Mouse (Mus musculus): ENCODE measurements around the gene Ccdc30. TPM values are rescaled to one million over a fixed set of nuclear protein-coding genes. Genes with fewer than 3 reads are reported as not detected.

Ccdc30 gene
- polyA plus RNA-seq, 1 experiment from 2014 or later, result 1.4 TPM

- Histone ChIP-seq H3K9ac (ENCODE audit: low read length) (no peak overlapping the region), H3K36me3 (ENCODE audit: control insufficient read depth, insufficient read depth, low read length) (no peaks in the 10 kb centered on the region), H3K4me3 (ENCODE audit: low read depth, low read length) (no peak overlapping the region), H3K4me2 (replicated peaks; ENCODE audit: low read depth) (no peak overlapping the region), H3K4me1 (replicated peaks; ENCODE audit: control insufficient read depth, insufficient read depth) (no peaks in the 10 kb centered on the region), H3K27ac (replicated peaks) (no peak overlapping the region), H3K9me3 (ENCODE audit: control insufficient read depth, low read length) (no peaks in the 10 kb centered on the region), H3K27me3 (ENCODE audit: control insufficient read depth, insufficient read depth, low read length) (no peaks in the 10 kb centered on the region)
- 60% methylated on average over 5 of the region's 5 CpGs for WGBS
- ATAC-seq (ENCODE audit: low FRiP score, low TSS enrichment) (no peak), DNase-seq (ENCODE audit: low spot score) (peak; percentile 20)
- no peak for TF ChIP-seq EP300 (optimal IDR thresholded peaks at IDR 0.05)
- peak; percentile 65 for TF ChIP-seq CTCF (IDR thresholded peaks at IDR 0.05; ENCODE audit: low read depth)
Observed at GRCm38 (mm10) chr4:119460296-119460695, 45.0 kb upstream of the Ccdc30 start.

GRCm38 (mm10) chr4:119453533-119453932, 38.2 kb upstream of the Ccdc30 start:
- Histone ChIP-seq H3K4me2 (replicated peaks; ENCODE audit: low read depth) (no peak overlapping the region), H3K9ac (ENCODE audit: low read length) (no peak overlapping the region), H3K4me3 (ENCODE audit: low read depth, low read length) (no peak overlapping the region), H3K27ac (replicated peaks) (no peak overlapping the region), H3K4me1 (replicated peaks; ENCODE audit: control insufficient read depth, insufficient read depth) (no peaks in the 10 kb centered on the region), H3K9me3 (ENCODE audit: control insufficient read depth, low read length) (no peaks in the 10 kb centered on the region), H3K36me3 (ENCODE audit: control insufficient read depth, insufficient read depth, low read length) (no peaks in the 10 kb centered on the region), H3K27me3 (ENCODE audit: control insufficient read depth, insufficient read depth, low read length) (no peaks in the 10 kb centered on the region)
- TF ChIP-seq EP300 (optimal IDR thresholded peaks at IDR 0.05) (no peak), CTCF (IDR thresholded peaks at IDR 0.05; ENCODE audit: low read depth) (no peak)
- ATAC-seq (ENCODE audit: low FRiP score, low TSS enrichment), result no peak
- 31% methylated on average over 6 of the region's 6 CpGs for WGBS
- no peak for DNase-seq (ENCODE audit: low spot score)

GRCm38 (mm10) chr4:119453128-119453527, 37.8 kb upstream of the Ccdc30 start:
- H3K9ac ChIP-seq (ENCODE audit: low read length), result no peak overlapping the region
- H3K4me2 ChIP-seq (replicated peaks; ENCODE audit: low read depth), result no peak overlapping the region
- no peak for ATAC-seq (ENCODE audit: low FRiP score, low TSS enrichment)
- H3K27me3 ChIP-seq (ENCODE audit: control insufficient read depth, insufficient read depth, low read length), result no peaks in the 10 kb centered on the region
- H3K9me3 ChIP-seq (ENCODE audit: control insufficient read depth, low read length), result no peaks in the 10 kb centered on the region
- no peak overlapping the region for H3K4me3 ChIP-seq (ENCODE audit: low read depth, low read length)
- DNase-seq (ENCODE audit: low spot score), result no peak
- 57% methylated on average over 5 of the region's 5 CpGs for WGBS
- no peaks in the 10 kb centered on the region for H3K4me1 ChIP-seq (replicated peaks; ENCODE audit: control insufficient read depth, insufficient read depth)
- H3K36me3 ChIP-seq (ENCODE audit: control insufficient read depth, insufficient read depth, low read length), result no peaks in the 10 kb centered on the region
- no peak overlapping the region for H3K27ac ChIP-seq (replicated peaks)
- no peak for TF ChIP-seq EP300 (optimal IDR thresholded peaks at IDR 0.05)
- TF ChIP-seq CTCF (IDR thresholded peaks at IDR 0.05; ENCODE audit: low read depth), result no peak

GRCm38 (mm10) chr4:119450436-119450835, 35.1 kb upstream of the Ccdc30 start:
- TF ChIP-seq CTCF (IDR thresholded peaks at IDR 0.05; ENCODE audit: low read depth), result no peak
- no peak for TF ChIP-seq EP300 (optimal IDR thresholded peaks at IDR 0.05)
- H3K9ac ChIP-seq (ENCODE audit: low read length), result no peak overlapping the region
- 72% methylated on average over 7 of the region's 7 CpGs for WGBS
- no peaks in the 10 kb centered on the region for H3K27me3 ChIP-seq (ENCODE audit: control insufficient read depth, insufficient read depth, low read length)
- H3K9me3 ChIP-seq (ENCODE audit: control insufficient read depth, low read length), result no peaks in the 10 kb centered on the region
- H3K36me3 ChIP-seq (ENCODE audit: control insufficient read depth, insufficient read depth, low read length), result no peaks in the 10 kb centered on the region
- no peak overlapping the region for H3K27ac ChIP-seq (replicated peaks)
- H3K4me3 ChIP-seq (ENCODE audit: low read depth, low read length), result no peak overlapping the region
- ATAC-seq (ENCODE audit: low FRiP score, low TSS enrichment), result no peak
- H3K4me2 ChIP-seq (replicated peaks; ENCODE audit: low read depth), result no peak overlapping the region
- no peak for DNase-seq (ENCODE audit: low spot score)
- H3K4me1 ChIP-seq (replicated peaks; ENCODE audit: control insufficient read depth, insufficient read depth), result no peaks in the 10 kb centered on the region

- Histone ChIP-seq H3K4me1 (replicated peaks; ENCODE audit: control insufficient read depth, insufficient read depth) (no peaks in the 10 kb centered on the region), H3K9me3 (ENCODE audit: control insufficient read depth, low read length) (no peaks in the 10 kb centered on the region), H3K4me2 (replicated peaks; ENCODE audit: low read depth) (no peak overlapping the region), H3K27me3 (ENCODE audit: control insufficient read depth, insufficient read depth, low read length) (no peaks in the 10 kb centered on the region), H3K9ac (ENCODE audit: low read length) (no peak overlapping the region), H3K4me3 (ENCODE audit: low read depth, low read length) (no peak overlapping the region), H3K36me3 (ENCODE audit: control insufficient read depth, insufficient read depth, low read length) (no peaks in the 10 kb centered on the region), H3K27ac (replicated peaks) (no peak overlapping the region)
- DNase-seq (ENCODE audit: low spot score) (no peak), ATAC-seq (ENCODE audit: low FRiP score, low TSS enrichment) (no peak)
- TF ChIP-seq CTCF (IDR thresholded peaks at IDR 0.05; ENCODE audit: low read depth) (no peak), EP300 (optimal IDR thresholded peaks at IDR 0.05) (no peak)
- 51% methylated on average over 3 of the region's 3 CpGs for WGBS
Observed at GRCm38 (mm10) chr4:119447786-119448185, 32.5 kb upstream of the Ccdc30 start.

GRCm38 (mm10) chr4:119447261-119447660, 31.9 kb upstream of the Ccdc30 start:
- Histone ChIP-seq H3K4me1 (replicated peaks; ENCODE audit: control insufficient read depth, insufficient read depth) (no peaks in the 10 kb centered on the region), H3K36me3 (ENCODE audit: control insufficient read depth, insufficient read depth, low read length) (no peaks in the 10 kb centered on the region), H3K9ac (ENCODE audit: low read length) (no peak overlapping the region), H3K4me2 (replicated peaks; ENCODE audit: low read depth) (no peak overlapping the region), H3K9me3 (ENCODE audit: control insufficient read depth, low read length) (no peaks in the 10 kb centered on the region), H3K4me3 (ENCODE audit: low read depth, low read length) (no peak overlapping the region), H3K27me3 (ENCODE audit: control insufficient read depth, insufficient read depth, low read length) (no peaks in the 10 kb centered on the region), H3K27ac (replicated peaks) (no peak overlapping the region)
- DNase-seq (ENCODE audit: low spot score) (no peak), ATAC-seq (ENCODE audit: low FRiP score, low TSS enrichment) (no peak)
- TF ChIP-seq CTCF (IDR thresholded peaks at IDR 0.05; ENCODE audit: low read depth), result no peak
- TF ChIP-seq EP300 (optimal IDR thresholded peaks at IDR 0.05), result no peak
- WGBS, result 90% methylated on average over 6 of the region's 6 CpGs

Measured in stomach, postnatal 0 days (tissue).